Mouse (Mus musculus): ENCODE measurements around the gene Zfp445. TPM values are rescaled to one million over a fixed set of nuclear protein-coding genes. Genes with fewer than 3 reads are reported as not detected.

Zfp445 gene
- polyA plus RNA-seq, 1 experiment from 2014 or later, result 82.5 TPM

DNA sequence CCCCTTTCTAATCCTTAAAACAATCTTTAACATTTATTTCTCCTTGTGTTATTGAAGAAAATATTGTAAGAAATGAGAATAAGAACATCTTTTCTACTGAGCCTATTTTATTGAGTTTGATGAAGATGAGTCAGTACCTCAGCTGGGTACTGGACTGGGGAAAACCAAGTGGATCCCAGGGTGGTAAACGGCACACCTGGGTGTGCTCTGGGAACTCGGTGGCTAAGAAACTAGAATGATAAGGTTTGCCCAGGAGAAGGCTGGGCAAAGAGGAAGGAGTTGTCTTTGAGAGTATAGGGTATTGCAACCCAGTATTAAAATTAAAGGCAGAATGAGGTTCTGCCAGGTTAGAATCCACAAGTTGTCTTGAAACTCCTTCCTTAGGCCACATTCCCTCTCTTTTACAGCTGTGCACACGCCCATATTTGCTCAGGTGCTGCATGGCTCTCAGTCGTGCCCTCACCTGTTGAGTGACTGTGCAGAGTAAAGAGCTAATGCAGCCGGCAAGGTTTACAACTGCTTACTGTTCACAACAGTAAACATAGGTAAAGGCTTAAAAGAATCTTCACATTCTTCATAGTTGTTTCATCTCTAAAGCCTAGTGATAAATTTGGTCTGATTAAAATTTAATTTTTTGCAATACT lies 42.3 kb downstream of the Zfp445 start:
- 89% methylated on average over 5 of the region's 5 CpGs for WGBS
- peaks cover 42% of the 10 kb centered on the region for H3K36me3 ChIP-seq
- H3K4me3 ChIP-seq, result no peak overlapping the region
- no peaks in the 10 kb centered on the region for H3K9me3 ChIP-seq (replicated peaks)
- H3K4me1 ChIP-seq, result no peaks in the 10 kb centered on the region
- H3K27me3 ChIP-seq (ENCODE audit: low read depth, poor library complexity, severe bottlenecking), result no peaks in the 10 kb centered on the region
- DNase-seq (ENCODE audit: low spot score), result no peak
- H3K27ac ChIP-seq, result no peak overlapping the region

DNA sequence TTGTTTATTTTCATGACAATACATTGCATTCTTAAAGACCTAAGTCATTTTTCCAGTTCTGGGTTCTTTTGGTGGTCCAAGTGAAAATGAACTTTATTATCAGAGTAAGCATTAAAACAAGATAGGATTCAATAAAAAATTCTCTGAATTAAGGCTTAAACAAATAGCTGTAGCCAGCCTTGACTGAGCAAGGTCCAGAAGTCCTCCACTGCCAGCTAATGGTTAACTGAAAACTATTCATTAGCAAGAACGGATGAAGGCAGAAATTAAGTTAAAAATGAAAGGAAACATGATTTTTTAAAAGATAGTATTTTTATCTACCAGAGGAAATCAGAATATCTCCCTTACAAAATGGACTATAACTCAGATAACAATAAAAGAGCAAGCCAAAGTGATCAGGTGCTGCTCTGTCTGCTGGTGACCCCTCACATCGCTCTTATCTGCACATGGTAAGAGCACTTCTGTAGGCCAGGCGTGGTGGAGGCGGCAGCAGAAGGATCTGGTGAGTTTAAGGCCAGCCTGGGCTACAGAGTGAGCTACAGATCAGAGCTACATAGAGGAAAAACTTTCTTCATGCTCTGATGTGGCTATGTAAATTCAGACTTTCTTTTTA lies 50.5 kb downstream of the Zfp445 start:
- no peak overlapping the region for H3K27ac ChIP-seq
- 93% methylated on average over 4 of the region's 4 CpGs for WGBS
- no peaks in the 10 kb centered on the region for H3K4me1 ChIP-seq
- no peak for DNase-seq (ENCODE audit: low spot score)
- H3K4me3 ChIP-seq, result no peak overlapping the region
- H3K9me3 ChIP-seq (replicated peaks), result no peaks in the 10 kb centered on the region
- no peaks in the 10 kb centered on the region for H3K27me3 ChIP-seq (ENCODE audit: low read depth, poor library complexity, severe bottlenecking)
- peaks cover 10% of the 10 kb centered on the region; the same call in 1 of the 2 replicates for H3K36me3 ChIP-seq

GRCm38 (mm10) chr9:122814775-122815174 lies 51.0 kb downstream of the Zfp445 start:
- WGBS, result 96% methylated on average over 2 of the region's 2 CpGs
- DNase-seq (ENCODE audit: low spot score), result no peak
- no peaks in the 10 kb centered on the region for H3K4me1 ChIP-seq
- H3K9me3 ChIP-seq (replicated peaks), result no peaks in the 10 kb centered on the region
- no peaks in the 10 kb centered on the region for H3K27me3 ChIP-seq (ENCODE audit: low read depth, poor library complexity, severe bottlenecking)
- H3K4me3 ChIP-seq, result no peak overlapping the region
- H3K36me3 ChIP-seq, result 0 out of 2 replicates have a peak, but pooled peaks cover 7% of the 10 kb centered on the region
- no peak overlapping the region for H3K27ac ChIP-seq

DNA sequence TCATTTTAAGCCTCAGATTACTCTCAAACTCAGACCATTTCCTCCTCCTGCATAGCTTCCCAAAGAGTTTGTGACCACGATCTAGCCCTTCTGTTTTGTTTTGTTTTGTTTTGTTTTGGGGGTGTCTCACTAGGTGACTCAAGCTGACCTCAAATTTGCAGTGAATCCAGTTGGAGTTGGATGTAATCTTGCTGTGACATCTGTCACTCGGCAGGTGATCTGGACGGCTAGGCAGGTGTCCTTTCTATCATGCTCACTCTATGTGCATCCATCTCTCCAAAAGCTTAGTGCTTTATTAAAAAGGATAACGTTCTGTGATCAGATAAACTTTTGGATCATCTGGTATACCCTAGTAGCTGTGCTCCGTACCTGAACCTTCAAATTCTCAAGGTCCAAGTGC lies 53.4 kb downstream of the Zfp445 start:
- Histone ChIP-seq H3K36me3 (0 out of 2 replicates have a peak, but pooled peaks cover 7% of the 10 kb centered on the region), H3K4me1 (no peaks in the 10 kb centered on the region), H3K9me3 (replicated peaks) (no peaks in the 10 kb centered on the region), H3K4me3 (no peak overlapping the region), H3K27me3 (ENCODE audit: low read depth, poor library complexity, severe bottlenecking) (no peaks in the 10 kb centered on the region), H3K27ac (no peak overlapping the region)
- no peak for DNase-seq (ENCODE audit: low spot score)
- 88% methylated on average over 5 of the region's 5 CpGs for WGBS

- H3K27ac ChIP-seq, result no peak overlapping the region
- H3K36me3 ChIP-seq, result 0 out of 2 replicates have a peak, but pooled peaks cover 7% of the 10 kb centered on the region
- no peaks in the 10 kb centered on the region for H3K9me3 ChIP-seq (replicated peaks)
- 93% methylated on average over 3 of the region's 3 CpGs for WGBS
- H3K4me3 ChIP-seq, result no peak overlapping the region
- H3K4me1 ChIP-seq, result peaks cover 12% of the 10 kb centered on the region
- H3K27me3 ChIP-seq (ENCODE audit: low read depth, poor library complexity, severe bottlenecking), result no peaks in the 10 kb centered on the region
- no peak for DNase-seq (ENCODE audit: low spot score)
These were observed 55.6 kb downstream of the Zfp445 start for GRCm38 (mm10) chr9:122810212-122810611.

DNA sequence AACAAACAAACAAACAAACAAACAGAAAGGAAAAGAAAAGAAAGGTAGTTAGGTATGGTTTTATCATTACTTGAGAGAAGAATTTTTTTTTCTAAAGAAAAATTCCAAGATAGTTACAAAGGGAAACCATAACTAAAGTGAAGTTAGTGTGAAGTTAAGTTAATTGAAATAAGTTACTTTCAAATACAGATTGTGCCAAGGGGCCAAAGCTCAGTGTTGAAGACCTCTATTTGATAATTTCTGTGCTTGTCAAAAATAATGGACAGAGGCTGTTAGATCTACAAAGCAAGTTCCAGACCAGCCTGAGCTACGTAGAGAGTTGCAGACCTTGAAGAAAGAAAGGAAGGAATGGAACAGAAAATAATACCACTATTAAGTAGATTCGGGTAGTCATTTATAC lies 58.6 kb downstream of the Zfp445 start:
- WGBS, result 91% methylated on average over 2 of the region's 2 CpGs
- H3K27ac ChIP-seq, result no peak overlapping the region

GRCm38 (mm10) chr9:122805845-122806341 lies 59.9 kb downstream of the Zfp445 start:
- H3K4me1 ChIP-seq, result peaks cover 14% of the 10 kb centered on the region
- no peaks in the 10 kb centered on the region for H3K9me3 ChIP-seq (replicated peaks)
- DNase-seq (ENCODE audit: low spot score), result no peak
- H3K27me3 ChIP-seq (ENCODE audit: low read depth, poor library complexity, severe bottlenecking), result no peaks in the 10 kb centered on the region
- WGBS, result 17% methylated on average over 10 of the region's 10 CpGs
- H3K36me3 ChIP-seq, result no peaks in the 10 kb centered on the region
- H3K27ac ChIP-seq, result peak overlapping the region; percentile 89
- peak overlapping the region; percentile 78 for H3K4me3 ChIP-seq

More for the DNA sequence above, 58.6 kb downstream of the Zfp445 start:
- no peak overlapping the region for H3K4me3 ChIP-seq
- no peaks in the 10 kb centered on the region for H3K9me3 ChIP-seq (replicated peaks)
- DNase-seq (ENCODE audit: low spot score), result no peak
- peaks cover 14% of the 10 kb centered on the region for H3K4me1 ChIP-seq
- no peaks in the 10 kb centered on the region for H3K27me3 ChIP-seq (ENCODE audit: low read depth, poor library complexity, severe bottlenecking)
- H3K36me3 ChIP-seq, result no peaks in the 10 kb centered on the region

GRCm38 (mm10) chr9:122805053-122805844 lies 60.6 kb downstream of the Zfp445 start, which contains the start of gene Tcaim:
TSS of gene Tcaim (plus strand) at chr9:122805539.
- peak; percentile 90 for DNase-seq (ENCODE audit: low spot score)
- H3K27me3 ChIP-seq (ENCODE audit: low read depth, poor library complexity, severe bottlenecking), result no peaks in the 10 kb centered on the region
- H3K36me3 ChIP-seq, result no peaks in the 10 kb centered on the region
- H3K4me3 ChIP-seq, result peak within 1 kb of the TSS; percentile 78
- peak within 1 kb of the TSS; percentile 89 for H3K27ac ChIP-seq
- no peaks in the 10 kb centered on the region for H3K9me3 ChIP-seq (replicated peaks)
- 8% methylated on average over 42 of the region's 42 CpGs for WGBS
- H3K4me1 ChIP-seq, result peaks cover 14% of the 10 kb centered on the region

Other genes starting within 250 kb of the Zfp445 start
- 0.04 TPM in 1 of 2 replicates, not detected in the other for gene Topaz1, start 118.7 kb downstream of the Zfp445 start, polyA plus RNA-seq (2016; fragmentation: Nextera tagmentation; extraction: Ambion mirVana)
- gene Tcaim, start 60.5 kb downstream of the Zfp445 start, polyA plus RNA-seq (2016; fragmentation: Nextera tagmentation; extraction: Ambion mirVana), result 3.9 and 5.3 TPM in 2 replicates
- gene Gm35549, start 22.0 kb downstream of the Zfp445 start, polyA plus RNA-seq (2016; fragmentation: Nextera tagmentation; extraction: Ambion mirVana), result 0.65 TPM in 1 of 2 replicates, not detected in the other
- 3.1 and 3.8 TPM in 2 replicates for gene Zkscan7, start 19.7 kb upstream of the Zfp445 start, polyA plus RNA-seq (2016; fragmentation: Nextera tagmentation; extraction: Ambion mirVana)
- 31.7 and 35.7 TPM in 2 replicates for gene Zfp105, start 57.1 kb upstream of the Zfp445 start, polyA plus RNA-seq (2016; fragmentation: Nextera tagmentation; extraction: Ambion mirVana)
- gene 1110059G10Rik, start 85.0 kb upstream of the Zfp445 start, polyA plus RNA-seq (2016; fragmentation: Nextera tagmentation; extraction: Ambion mirVana), result 18.6 and 25.1 TPM in 2 replicates
- gene Kif15, start 85.0 kb upstream of the Zfp445 start, polyA plus RNA-seq (2016; fragmentation: Nextera tagmentation; extraction: Ambion mirVana), result 83.2 and 95.1 TPM in 2 replicates
- 9.6 and 13.3 TPM in 2 replicates for gene Tmem42, start 155.3 kb upstream of the Zfp445 start, polyA plus RNA-seq (2016; fragmentation: Nextera tagmentation; extraction: Ambion mirVana)
- gene Tgm4, start 168.7 kb upstream of the Zfp445 start, polyA plus RNA-seq (2016; fragmentation: Nextera tagmentation; extraction: Ambion mirVana), result 0.56 and 0.64 TPM in 2 replicates
- gene Zdhhc3, start 247.2 kb upstream of the Zfp445 start, polyA plus RNA-seq (2016; fragmentation: Nextera tagmentation; extraction: Ambion mirVana), result 72.8 and 73.9 TPM in 2 replicates
- 120 and 148 TPM in 2 replicates for gene Exosc7, start 247.2 kb upstream of the Zfp445 start, polyA plus RNA-seq (2016; fragmentation: Nextera tagmentation; extraction: Ambion mirVana)